Mouse (Mus musculus) gastrocnemius, postnatal 25 days (tissue): ENCODE measurements around the gene Sema5b. TPM values are rescaled to one million over a fixed set of nuclear protein-coding genes. Genes with fewer than 3 reads are reported as not detected.

Source experiments
- total RNA-seq, 2 experiments: library from RNA; stranded (reverse); gene quantifications; 1 replicate in 1 of 2; 2 replicates in 1 of 2; pipeline ENCODE4 v1.2.3; 2021

Gene Sema5b
- total RNA-seq, 2 experiments from 2014 or later: 0.20 to 0.35 TPM

Other genes starting within 250 kb of the Sema5b start
- gene Sec22a, start 177.2 kb upstream of the Sema5b start, total RNA-seq: 1 to 10 TPM; 6.2 to 6.3 TPM
- 1 to 10 TPM; 3.1 to 5.0 TPM for gene Pdia5, start 50.3 kb upstream of the Sema5b start, total RNA-seq
- gene Dirc2, start 228.2 kb downstream of the Sema5b start, total RNA-seq: 10 to 100 TPM; 49.7 to 52.4 TPM
- gene Hspbap1, start 229.2 kb downstream of the Sema5b start, total RNA-seq: 1 to 10 TPM; 3.1 to 3.2 TPM